Mouse (Mus musculus) heart, postnatal 0 days (tissue): Measurements from ENCODE around the gene Dock4.

Source experiments
- CTCF ChIP-seq: IDR thresholded peaks from 2 replicates; pipeline ENCODE4 v1.5.1; 2016; ENCODE audit warnings: antibody characterized with exemption, control low read depth, low read depth
- EP300 ChIP-seq: IDR thresholded peaks from 2 replicates; pipeline ENCODE4 v1.6.1; 2016; ENCODE audit warnings: antibody characterized with exemption, low read depth

DNA sequence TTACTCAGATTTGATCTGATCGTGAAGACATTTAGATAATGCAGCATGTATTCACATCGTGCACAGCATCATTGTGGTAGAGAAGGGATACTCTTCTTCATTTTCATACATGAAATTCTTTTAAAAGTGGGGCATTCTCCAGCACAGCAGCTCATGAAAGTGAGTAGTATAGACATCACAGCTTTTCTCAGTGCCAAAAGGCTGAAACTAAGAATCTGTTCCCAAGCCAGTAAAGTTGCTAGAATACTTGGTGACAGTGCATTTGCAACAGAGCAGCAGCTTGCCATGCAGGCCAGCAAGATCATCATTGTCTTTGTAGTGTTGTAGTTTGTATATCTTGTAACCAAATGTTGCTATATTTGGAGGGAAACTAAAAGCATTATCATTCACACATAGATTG is 223.7 kb downstream of the Dock4 start:
- TF ChIP-seq CTCF (no peak), EP300 (no peak)
